Mouse (Mus musculus): ENCODE results near the gene Tubgcp4.
"Not testable (repeated sequence)": the region's sequence is repeated elsewhere in the genome, so short reads cannot be mapped to it uniquely, and the experiment has no call there.

The Tubgcp4 gene

GRCm38 (mm10) chr2:121170481-121170971, at the start of gene Tubgcp4:
Gene Tubgcp4 (plus strand): TSS chr2:121170654.
- DNase-seq: peak; percentile 69

- DNase-seq: not testable (repeated sequence)
These were observed 44.2 kb upstream of the Tubgcp4 start for GRCm38 (mm10) chr2:121126302-121126701.

- no peak for DNase-seq
These were observed 42.9 kb upstream of the Tubgcp4 start for GRCm38 (mm10) chr2:121127536-121127935.

GRCm38 (mm10) chr2:121128865-121129620, 41.4 kb upstream of the Tubgcp4 start:
- no peak for DNase-seq

GRCm38 (mm10) chr2:121132822-121133221, 37.6 kb upstream of the Tubgcp4 start:
- DNase-seq: no peak

GRCm38 (mm10) chr2:121137371-121137770, 33.1 kb upstream of the Tubgcp4 start:
- DNase-seq: no peak

- peak; percentile 6 for DNase-seq
These were observed 31.0 kb upstream of the Tubgcp4 start for GRCm38 (mm10) chr2:121139266-121140017.

- peak; percentile 88 for DNase-seq
These were observed 30.2 kb upstream of the Tubgcp4 start, which contains the start of the genes Adal and Lcmt2 for GRCm38 (mm10) chr2:121140018-121140882. Gene Adal (plus strand): TSS chr2:121140428. Gene Lcmt2 (minus strand): TSS chr2:121140653.

GRCm38 (mm10) chr2:121141216-121142035, 29.0 kb upstream of the Tubgcp4 start:
- no peak for DNase-seq

- no peak for DNase-seq
These were observed 28.0 kb upstream of the Tubgcp4 start for GRCm38 (mm10) chr2:121142415-121142814.

GRCm38 (mm10) chr2:121149679-121150078, 20.8 kb upstream of the Tubgcp4 start:
- DNase-seq: no peak

- DNase-seq: no peak
These were observed 17.4 kb upstream of the Tubgcp4 start for GRCm38 (mm10) chr2:121153100-121153499.

- DNase-seq: no peak
These were observed 1.3 kb upstream of the Tubgcp4 start for GRCm38 (mm10) chr2:121169173-121169572.

GRCm38 (mm10) chr2:121169902-121170301, 552 bp upstream of the Tubgcp4 start:
- DNase-seq: peak; percentile 17

GRCm38 (mm10) chr2:121170980-121171742, 707 bp downstream of the Tubgcp4 start, which contains the start of gene Zscan29:
Gene Zscan29 (minus strand): TSS chr2:121171125.
- peak; percentile 94 for DNase-seq

GRCm38 (mm10) chr2:121178828-121179479, 8.5 kb downstream of the Tubgcp4 start:
- DNase-seq: no peak

- DNase-seq: no peak
These were observed 13.0 kb downstream of the Tubgcp4 start for GRCm38 (mm10) chr2:121183431-121183830.

- no peak for DNase-seq
These were observed 13.7 kb downstream of the Tubgcp4 start for GRCm38 (mm10) chr2:121184142-121184541.

GRCm38 (mm10) chr2:121188530-121188929, 18.1 kb downstream of the Tubgcp4 start:
- no peak for DNase-seq

GRCm38 (mm10) chr2:121195466-121195865, 25.0 kb downstream of the Tubgcp4 start:
- DNase-seq: no peak

Measured in liver (tissue).